Mouse (Mus musculus) CH12.LX (cell line): ENCODE measurements around the gene Slco2b1. TPM values are rescaled to one million over a fixed set of nuclear protein-coding genes. Genes with fewer than 3 reads are reported as not detected.

Source experiments
- DNase-seq: peaks from one replicate; pipeline ENCODE4 v3.0.0-alpha.2; 2013; ENCODE audit errors: extremely low read depth
- H3K27ac ChIP-seq: 2 replicates; pipeline ENCODE4 v1.5.1; 2012; ENCODE audit warnings: low read depth, mild to moderate bottlenecking, control low read depth, moderate library complexity; ENCODE audit not compliant: insufficient read depth
- H3K27me3 ChIP-seq: replicated peaks from 2 replicates; pipeline ENCODE3; 2012; ENCODE audit warnings: inconsistent platforms
- H3K36me3 ChIP-seq, 2 experiments: replicated peaks in 1 of 2; 2 replicates each; pipeline versions ENCODE3 to v1.6.1; 2012; ENCODE audit warnings: inconsistent platforms in 1 of 2, low read length in 1 of 2, mild to moderate bottlenecking in 1 of 2, mixed read lengths in 1 of 2, moderate library complexity in 1 of 2; ENCODE audit not compliant: control insufficient read depth in 1 of 2, insufficient read depth in 1 of 2
- H3K4me1 ChIP-seq, 2 experiments: 2 replicates each; pipeline ENCODE4 v1.6.1; 2012; ENCODE audit warnings: inconsistent platforms in 1 of 2, moderate library complexity in 1 of 2; ENCODE audit not compliant: insufficient read depth in 2 of 2, control insufficient read depth in 1 of 2
- H3K4me2 ChIP-seq: 2 replicates; pipeline ENCODE4 v1.6.1; 2012; ENCODE audit warnings: low read depth, mild to moderate bottlenecking, control low read depth; ENCODE audit not compliant: poor library complexity, insufficient read depth, severe bottlenecking
- H3K4me3 ChIP-seq, 3 experiments: fragments of 150-350 bp in 1 of 3; sonication (generic) in 1 of 3; replicated peaks in 1 of 3; 2 replicates each; pipeline versions ENCODE3 to v1.5.1; 2011 to 2012; ENCODE audit warnings: low read depth in 2 of 3, low read length in 2 of 3, mild to moderate bottlenecking in 2 of 3, moderate library complexity in 2 of 3, control low read depth in 1 of 3, improper control_type of control experiment in 1 of 3, inconsistent platforms in 1 of 3, mixed read lengths in 1 of 3; ENCODE audit not compliant: poor library complexity in 1 of 3
- H3K79me2 ChIP-seq: replicated peaks from 2 replicates; pipeline ENCODE4 v1.6.1; 2012; ENCODE audit warnings: mild to moderate bottlenecking, moderate library complexity; ENCODE audit not compliant: control insufficient read depth, poor library complexity, insufficient read depth, severe bottlenecking; ENCODE audit errors: extremely low read depth
- H3K9ac ChIP-seq: 2 replicates; pipeline ENCODE4 v1.6.1; 2012; ENCODE audit warnings: low read depth, mild to moderate bottlenecking, control low read depth, moderate library complexity; ENCODE audit not compliant: insufficient read depth
- H3K9me3 ChIP-seq: replicated peaks from 2 replicates; pipeline ENCODE3; 2012; ENCODE audit warnings: low read length, inconsistent platforms, mixed read lengths
- CHD2 ChIP-seq: IDR thresholded peaks from 2 replicates; pipeline ENCODE4 v1.6.1; 2011; ENCODE audit warnings: low read length, improper control_type of control experiment
- CTCF ChIP-seq, 2 experiments: IDR thresholded peaks in 1 of 2; conservative IDR thresholded peaks in 1 of 2; 2 replicates each; pipeline ENCODE4 v1.5.1; 2011 to 2012; ENCODE audit warnings: low read depth in 2 of 2, low read length in 2 of 2, improper control_type of control experiment in 1 of 2, inconsistent platforms in 1 of 2, mild to moderate bottlenecking in 1 of 2, moderate library complexity in 1 of 2
- EP300 ChIP-seq: IDR thresholded peaks from 2 replicates; pipeline ENCODE4 v1.6.1; 2011; ENCODE audit warnings: low read length, improper control_type of control experiment
- ETS1 ChIP-seq: conservative IDR thresholded peaks from 2 replicates; pipeline ENCODE4 v1.6.1; 2012; ENCODE audit warnings: low read depth, mild to moderate bottlenecking, inconsistent platforms, low read length, improper control_type of control experiment, moderate library complexity
- GABPA ChIP-seq: IDR thresholded peaks from 2 replicates; pipeline ENCODE4 v1.6.1; 2012; ENCODE audit warnings: low read depth, low read length, improper control_type of control experiment, inconsistent platforms; ENCODE audit not compliant: insufficient replicate concordance
- IRF4 ChIP-seq: IDR thresholded peaks from 2 replicates; pipeline ENCODE4 v1.6.1; 2014; ENCODE audit warnings: low read depth, mild to moderate bottlenecking, inconsistent platforms, low read length, improper control_type of control experiment
- JUN ChIP-seq: IDR thresholded peaks from 2 replicates; pipeline ENCODE4 v1.6.1; 2011; ENCODE audit warnings: low read depth, mild to moderate bottlenecking, low read length, improper control_type of control experiment, moderate library complexity; ENCODE audit not compliant: insufficient read depth
- JUND ChIP-seq: conservative IDR thresholded peaks from 2 replicates; pipeline ENCODE4 v1.6.1; 2011; ENCODE audit warnings: low read depth, low read length, improper control_type of control experiment
- MAX ChIP-seq: IDR thresholded peaks from 2 replicates; pipeline ENCODE4 v1.6.1; 2011; ENCODE audit warnings: low read length, improper control_type of control experiment
- MEF2A ChIP-seq: IDR thresholded peaks from 2 replicates; pipeline ENCODE4 v1.6.1; 2014; ENCODE audit warnings: low read depth, mild to moderate bottlenecking, inconsistent platforms, low read length, improper control_type of control experiment, borderline replicate concordance
- MXI1 ChIP-seq: IDR thresholded peaks from 2 replicates; pipeline ENCODE4 v1.6.1; 2011; ENCODE audit warnings: mild to moderate bottlenecking, low read depth, low read length, improper control_type of control experiment
- MYC ChIP-seq: IDR thresholded peaks from 2 replicates; pipeline ENCODE4 v1.6.1; 2011; ENCODE audit warnings: low read depth, mild to moderate bottlenecking, improper control_type of control experiment, low read length
- NELFE ChIP-seq: IDR thresholded peaks from 2 replicates; pipeline ENCODE4 v1.6.1; 2011; ENCODE audit warnings: low read depth, low read length, improper control_type of control experiment
- NRF1 ChIP-seq: IDR thresholded peaks from 2 replicates; pipeline ENCODE4 v1.6.1; 2014; ENCODE audit warnings: low read depth, mild to moderate bottlenecking, inconsistent platforms, low read length, improper control_type of control experiment, moderate library complexity
- PAX5 ChIP-seq: IDR thresholded peaks from 2 replicates; pipeline ENCODE4 v1.6.1; 2012; ENCODE audit warnings: low read length, inconsistent platforms, mixed read lengths
- RCOR1 ChIP-seq: conservative IDR thresholded peaks from 2 replicates; pipeline ENCODE4 v1.6.1; 2012; ENCODE audit warnings: low read depth, mild to moderate bottlenecking, inconsistent platforms, low read length, improper control_type of control experiment
- SIN3A ChIP-seq: IDR thresholded peaks from 2 replicates; pipeline ENCODE4 v1.6.1; 2012; ENCODE audit warnings: low read length, improper control_type of control experiment, inconsistent platforms
- TCF12 ChIP-seq: IDR thresholded peaks from 2 replicates; pipeline ENCODE4 v1.6.1; 2014; ENCODE audit warnings: low read depth, mild to moderate bottlenecking, inconsistent platforms, low read length, improper control_type of control experiment
- UBTF ChIP-seq: IDR thresholded peaks from 2 replicates; pipeline ENCODE4 v1.6.1; 2012; ENCODE audit warnings: low read depth, mild to moderate bottlenecking, inconsistent platforms, low read length, improper control_type of control experiment, moderate library complexity
- USF1 ChIP-seq: IDR thresholded peaks from 2 replicates; pipeline ENCODE4 v1.6.1; 2014; ENCODE audit warnings: low read depth, mild to moderate bottlenecking, inconsistent platforms, low read length, improper control_type of control experiment
- ZC3H11A ChIP-seq: IDR thresholded peaks from 2 replicates; pipeline ENCODE4 v1.6.1; 2012; ENCODE audit warnings: low read depth, mild to moderate bottlenecking, inconsistent platforms, low read length, improper control_type of control experiment
- ZKSCAN1 ChIP-seq: IDR thresholded peaks from 2 replicates; pipeline ENCODE4 v1.6.1; 2012; ENCODE audit warnings: low read depth, inconsistent platforms, low read length, improper control_type of control experiment, borderline replicate concordance
- ZMIZ1 ChIP-seq: IDR thresholded peaks from 2 replicates; pipeline ENCODE4 v1.6.1; 2012; ENCODE audit warnings: low read depth, mild to moderate bottlenecking, inconsistent platforms, low read length, improper control_type of control experiment
- dilution Hi-C: fragments of 300-500 bp; cut with MboI; formaldehyde crosslinking; loops from 2 replicates; pipeline ENCODE4 v1.14.3; 2020; ENCODE audit warnings: low sequenced_read_pairs; ENCODE audit not compliant: extremely low pct_unique_long_range_greater_than_20kb, extremely low pct_ligation_motif_present
- in situ Hi-C: fragments of 300-500 bp; cut with MboI; formaldehyde crosslinking; loops from 3 replicates; pipeline ENCODE4 v1.14.3; 2019; ENCODE audit warnings: low sequenced_read_pairs, low pct_ligation_motif_present, low pct_unique_long_range_greater_than_20kb, mixed read lengths
- polyA plus RNA-seq: library from polyadenylated mRNA; unstranded; fragments of >175 nt; gene quantifications from 2 replicates; pipeline ENCODE4 v1.2.1, GENCODE M21; 2012; ENCODE audit warnings: low read depth; ENCODE audit not compliant: insufficient read length
- total RNA-seq, 2 experiments: library from RNA; depleted of rRNA; stranded (reverse); fragments of 300-350 nt in 1 of 2; fragments of >200 nt in 1 of 2; gene quantifications; 2 replicates each; pipeline ENCODE4 v1.2.3; 2012 to 2014

The Slco2b1 gene
- total and polyA plus RNA-seq, 3 experiments, result 0.08 to 0.11 TPM; not detected in 1

DNA sequence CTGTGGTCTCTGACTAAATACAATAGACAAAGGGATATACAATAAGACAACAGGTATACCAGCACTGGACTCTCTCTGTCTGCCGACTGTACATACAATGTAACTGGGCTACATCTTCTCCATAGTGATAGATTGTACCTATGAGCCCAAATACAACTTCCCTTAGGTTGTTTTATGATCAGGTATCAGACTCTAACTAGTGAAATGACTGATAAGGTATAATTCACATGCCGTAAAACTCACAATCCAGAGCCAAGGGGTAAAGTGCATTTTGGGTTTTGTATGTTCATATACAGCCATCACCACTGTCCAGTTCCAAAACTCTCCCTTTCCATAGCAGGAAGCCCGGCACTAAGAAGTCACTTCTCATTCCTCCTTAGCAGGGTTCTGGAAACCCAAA is 17.8 kb downstream of the Slco2b1 start:
- DNase-seq, result no peak
- dilution Hi-C loops, result no loop called here
- H3K27me3 ChIP-seq, result peaks cover 7% of the 10 kb centered on the region
- H3K4me1 ChIP-seq, result peaks cover 0 to 6% of the 10 kb centered on the region in 2 experiments; a peak in 1 of 4 replicates
- no peaks in the 10 kb centered on the region for H3K79me2 ChIP-seq
- no peak overlapping the region for H3K4me3 ChIP-seq
- no peaks in the 10 kb centered on the region for H3K36me3 ChIP-seq
- no peak for TF ChIP-seq MEF2A
- no peak for TF ChIP-seq CHD2
- TF ChIP-seq GABPA, result no peak
- no peak for TF ChIP-seq MYC
- TF ChIP-seq MAX, result no peak
- no peak for TF ChIP-seq MXI1
- H3K9me3 ChIP-seq, result no peaks in the 10 kb centered on the region
- H3K27ac ChIP-seq, result no peak overlapping the region
- H3K9ac ChIP-seq, result no peak overlapping the region
- in situ Hi-C loops, result no loop called here
- H3K4me2 ChIP-seq, result no peak overlapping the region

DNA sequence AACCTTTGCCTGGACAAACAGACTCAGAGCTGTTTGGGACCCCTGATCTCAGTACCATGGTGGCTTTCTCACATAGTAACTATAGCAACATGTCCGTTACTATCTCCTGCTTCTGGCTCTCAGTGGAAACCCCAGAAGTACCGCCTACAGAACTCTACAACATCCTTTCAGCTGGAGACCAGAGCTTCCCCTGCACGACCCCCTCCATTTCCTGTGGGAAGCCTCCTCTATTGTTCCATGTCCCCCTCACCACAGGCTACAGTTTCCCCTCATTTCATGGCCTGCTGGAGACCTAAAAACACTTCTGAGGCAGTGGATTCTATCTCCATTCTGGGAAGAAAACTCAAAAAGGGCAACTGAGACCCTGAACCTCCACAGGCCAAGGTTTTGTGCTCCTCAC is 18.7 kb downstream of the Slco2b1 start:
- Histone ChIP-seq H3K27me3 (peaks cover 7% of the 10 kb centered on the region), H3K27ac (no peak overlapping the region), H3K79me2 (no peaks in the 10 kb centered on the region), H3K4me2 (no peak overlapping the region), H3K36me3 (no peaks in the 10 kb centered on the region), H3K9ac (no peak overlapping the region), H3K9me3 (no peaks in the 10 kb centered on the region), H3K4me1 (peaks cover 0 to 6% of the 10 kb centered on the region in 2 experiments; a peak in 1 of 4 replicates), H3K4me3 (no peak overlapping the region)
- TF ChIP-seq ZC3H11A, result no peak
- in situ Hi-C loops, result no loop called here
- dilution Hi-C loops, result no loop called here
- DNase-seq, result no peak

DNA sequence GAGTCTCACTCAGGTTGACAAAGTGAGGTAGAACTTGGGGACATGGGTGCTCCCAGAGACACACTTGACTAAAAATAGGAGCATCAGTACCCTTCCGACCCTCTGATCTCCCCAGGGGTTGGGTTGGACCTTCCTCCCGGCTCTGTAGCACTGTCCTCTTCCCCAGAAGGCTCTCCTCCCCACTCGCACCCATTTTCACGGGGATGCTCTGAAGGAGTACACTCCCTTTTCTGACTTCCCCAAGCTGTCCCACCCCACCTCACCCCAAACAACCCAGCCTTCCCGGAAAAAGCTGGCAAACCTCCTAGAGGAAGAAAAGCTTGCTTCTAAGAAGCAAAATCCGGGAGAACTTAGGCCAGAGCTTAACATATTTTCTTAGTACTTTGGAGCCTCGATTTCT is 20.3 kb downstream of the Slco2b1 start:
- no peak for DNase-seq
- dilution Hi-C loops, result no loop called here
- TF ChIP-seq ZC3H11A (no peak), MXI1 (no peak), ZMIZ1 (no peak), ETS1 (no peak), PAX5 (no peak), ZKSCAN1 (no peak), RCOR1 (no peak), EP300 (no peak), MYC (no peak), NRF1 (no peak), NELFE (no peak), IRF4 (no peak), SIN3A (no peak), CTCF (conservative IDR thresholded peaks at IDR 0.05 in 1 of 2, IDR thresholded peaks at IDR 0.05 in 1 of 2; ENCODE audit: low read depth in 2 of 2, low read length in 2 of 2) (no peak), USF1 (no peak), GABPA (no peak), TCF12 (no peak), UBTF (no peak), JUN (no peak), JUND (no peak)
- TF ChIP-seq, all 38 proteins: peak for 0

More for the DNA sequence above, 20.3 kb downstream of the Slco2b1 start:
- no peaks in the 10 kb centered on the region for H3K9me3 ChIP-seq
- H3K9ac ChIP-seq, result no peak overlapping the region
- no peak overlapping the region for H3K27ac ChIP-seq
- no peaks in the 10 kb centered on the region for H3K79me2 ChIP-seq
- H3K4me2 ChIP-seq, result no peak overlapping the region
- H3K4me3 ChIP-seq, result no peak overlapping the region
- in situ Hi-C loops, result no loop called here
- peaks cover 3% of the 10 kb centered on the region for H3K27me3 ChIP-seq
- peaks cover 0 to 6% of the 10 kb centered on the region in 2 experiments; a peak in 1 of 4 replicates for H3K4me1 ChIP-seq
- H3K36me3 ChIP-seq, result no peaks in the 10 kb centered on the region
